Mouse (Mus musculus) lung, embryonic 15.5 days (tissue): ENCODE measurements around the gene Msi2. TPM values are rescaled to one million over a fixed set of nuclear protein-coding genes. Genes with fewer than 3 reads are reported as not detected.
A peak's percentile ranks its signal among the peaks of the same experiment; 100 is the strongest.

Experiments used
- ATAC-seq: fragments of 200-750 bp; cut with Nextera tagmentation; 2 replicates; pipeline ENCODE4 v1.8.0; 2017; ENCODE audit warnings: moderate number of reproducible peaks, borderline replicate concordance; ENCODE audit not compliant: low FRiP score, low TSS enrichment; ENCODE audit errors: extremely low read depth
- H3K27ac ChIP-seq: fragments of 300-500 bp; sonication (generic); 2 replicates; pipeline ENCODE4 v1.5.1; 2015; ENCODE audit warnings: moderate library complexity, mild to moderate bottlenecking, inconsistent platforms
- H3K27me3 ChIP-seq: fragments of 300-500 bp; sonication (generic); 2 replicates; pipeline ENCODE4 v1.6.1; 2015; ENCODE audit warnings: inconsistent platforms
- H3K36me3 ChIP-seq: fragments of 300-500 bp; sonication (generic); 2 replicates; pipeline ENCODE4 v1.6.1; 2015; ENCODE audit warnings: inconsistent platforms
- H3K4me1 ChIP-seq: fragments of 300-500 bp; sonication (generic); 2 replicates; pipeline ENCODE4 v1.6.1; 2015; ENCODE audit warnings: inconsistent platforms
- H3K4me2 ChIP-seq: fragments of 300-500 bp; sonication (generic); 2 replicates; pipeline ENCODE4 v1.6.1; 2015; ENCODE audit warnings: inconsistent platforms, mild to moderate bottlenecking, moderate library complexity
- H3K4me3 ChIP-seq: fragments of 300-500 bp; sonication (generic); 2 replicates; pipeline ENCODE4 v1.5.1; 2015; ENCODE audit warnings: mild to moderate bottlenecking, inconsistent platforms
- H3K9ac ChIP-seq: fragments of 300-500 bp; sonication (generic); 2 replicates; pipeline ENCODE4 v1.6.1; 2015; ENCODE audit warnings: inconsistent platforms
- H3K9me3 ChIP-seq: fragments of 300-500 bp; sonication (generic); 2 replicates; pipeline ENCODE4 v1.6.1; 2016; ENCODE audit warnings: inconsistent platforms
- WGBS: fragments of 180-500 bp; shearing (Covaris S2); methylation state at CpG from one replicate; pipeline ENCODE4 v1.1.7; 2015; 5-methylcytosine and 5-hydroxymethylcytosine counted together
- polyA plus RNA-seq: library from polyadenylated mRNA; unstranded; fragments of >200 nt; fragmentation: Nextera tagmentation; extraction: Ambion mirVana; gene quantifications from 2 replicates; pipeline ENCODE4 v1.2.1, GENCODE M21; 2015

Msi2 gene
- polyA plus RNA-seq, 1 experiment from 2014 or later: 13.8 TPM

DNA sequence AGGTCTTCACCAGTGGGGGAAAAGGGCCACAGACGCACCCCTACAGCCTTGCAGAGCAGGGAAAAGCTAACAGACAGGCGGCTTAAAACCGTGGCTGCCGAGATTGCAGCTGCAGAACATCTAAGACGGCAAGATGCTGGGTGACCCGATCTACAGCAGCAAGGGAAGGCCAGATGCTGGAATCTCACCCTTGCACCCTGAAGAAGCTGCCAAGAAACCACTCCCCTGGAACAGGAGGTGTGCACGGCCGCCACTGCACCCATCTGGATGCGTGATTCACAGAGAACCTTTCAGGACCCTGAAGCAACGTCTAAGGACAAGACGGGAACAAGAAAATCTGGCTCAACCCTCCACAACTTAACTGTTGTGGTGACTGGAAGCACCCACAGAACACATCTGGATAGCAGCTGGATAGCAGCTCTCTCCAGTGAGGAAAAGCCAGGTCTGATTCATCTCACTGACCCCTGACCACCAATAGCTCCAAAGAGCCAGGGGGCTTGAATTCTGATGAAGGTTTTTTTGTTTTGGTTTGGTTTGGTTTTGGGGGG lies 11.0 kb downstream of the Msi2 start:
- Histone ChIP-seq H3K4me3 (no peak overlapping the region), H3K4me1 (peaks cover 17% of the 10 kb centered on the region), H3K9ac (no peak overlapping the region), H3K27ac (no peak overlapping the region), H3K9me3 (no peaks in the 10 kb centered on the region), H3K27me3 (no peaks in the 10 kb centered on the region), H3K36me3 (peaks cover 33% of the 10 kb centered on the region), H3K4me2 (no peak overlapping the region)
- WGBS: 63% methylated on average over 11 of the region's 11 CpGs
- no peak for ATAC-seq

DNA sequence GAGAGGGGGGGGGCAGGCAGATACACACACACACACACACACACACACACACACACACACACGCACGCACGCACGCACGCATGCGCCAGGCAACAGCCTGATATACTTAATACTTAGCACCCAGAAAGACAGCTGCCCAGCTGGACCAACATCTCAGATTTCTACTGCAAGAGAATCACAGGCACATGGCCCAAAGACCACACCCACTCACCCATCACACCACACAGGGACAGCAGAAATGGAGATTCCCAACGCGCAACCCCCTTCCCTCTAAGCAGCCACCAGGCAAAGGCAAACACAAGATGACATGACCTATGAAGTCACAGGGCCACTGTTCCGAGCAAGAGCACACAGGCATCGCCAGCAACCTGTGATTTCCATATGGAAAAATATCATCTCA lies 13.6 kb downstream of the Msi2 start:
- Histone ChIP-seq H3K4me2 (no peak overlapping the region), H3K27ac (no peak overlapping the region), H3K4me3 (no peak overlapping the region), H3K36me3 (peaks cover 29% of the 10 kb centered on the region), H3K9ac (no peak overlapping the region), H3K9me3 (no peaks in the 10 kb centered on the region), H3K27me3 (no peaks in the 10 kb centered on the region), H3K4me1 (peaks cover 31% of the 10 kb centered on the region)
- WGBS: 70% methylated on average over 10 of the region's 10 CpGs
- no peak for ATAC-seq

DNA sequence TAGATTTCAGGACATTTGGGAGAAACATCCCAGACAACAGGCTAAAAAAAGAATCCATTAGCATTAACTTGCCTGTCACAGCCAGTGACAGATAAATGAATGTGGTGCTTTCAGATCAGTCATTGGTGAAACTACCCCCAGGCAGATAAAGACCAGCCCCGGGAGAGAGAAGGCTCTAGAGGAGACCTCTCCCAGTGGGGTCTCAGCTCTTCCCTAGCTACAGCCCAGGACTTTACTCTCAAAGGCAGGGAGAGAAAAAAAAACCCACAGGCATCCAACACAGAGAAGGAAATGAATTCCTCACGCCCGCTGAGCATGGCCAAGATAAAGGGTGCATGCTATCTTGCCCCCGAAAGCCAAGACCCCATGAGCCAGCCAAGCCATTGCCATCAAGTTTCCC lies 15.1 kb downstream of the Msi2 start:
- 47% methylated on average over 4 of the region's 4 CpGs for WGBS
- Histone ChIP-seq H3K4me3 (no peak overlapping the region), H3K27ac (no peak overlapping the region), H3K4me2 (no peak overlapping the region), H3K9ac (no peak overlapping the region), H3K36me3 (peaks cover 33% of the 10 kb centered on the region), H3K4me1 (peaks cover 31% of the 10 kb centered on the region), H3K9me3 (no peaks in the 10 kb centered on the region), H3K27me3 (no peaks in the 10 kb centered on the region)
- no peak for ATAC-seq

DNA sequence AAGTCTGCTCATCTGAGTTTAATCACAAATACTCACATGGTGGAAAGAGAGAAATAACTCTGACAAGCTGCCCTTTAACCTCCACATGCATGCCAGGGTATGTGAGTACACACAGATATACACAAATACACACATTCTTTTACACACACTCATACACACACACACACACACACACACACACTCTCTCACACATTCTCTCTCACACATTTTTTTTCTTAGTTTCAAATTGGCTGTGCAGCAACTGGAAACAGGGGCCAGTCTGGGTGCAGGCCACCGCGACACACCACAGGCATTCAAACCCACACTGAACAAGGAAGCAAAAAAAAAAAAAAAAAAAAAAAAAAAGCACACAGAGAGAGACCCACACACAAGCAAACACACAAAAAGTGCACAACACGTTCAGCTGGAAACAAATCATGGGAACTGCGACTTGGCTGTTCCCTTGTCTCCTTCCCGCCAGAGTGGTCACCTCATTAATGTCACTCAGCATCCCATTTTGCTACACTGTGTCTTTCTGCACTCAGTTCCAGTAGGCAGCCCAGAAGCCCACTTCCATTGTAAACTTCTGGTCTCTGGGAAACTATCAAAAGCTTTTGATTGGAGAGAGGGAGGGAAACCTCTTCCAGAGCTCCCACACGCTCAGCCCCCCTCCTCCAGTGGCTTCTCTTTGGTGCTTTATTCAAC lies 16.2 kb downstream of the Msi2 start:
- ATAC-seq: peak; percentile 72; the same call in 1 of the 2 replicates
- Histone ChIP-seq H3K9ac (no peak overlapping the region), H3K27ac (0 out of 2 replicates have a peak overlapping the region, but pooled peaks have one; percentile 44), H3K36me3 (peaks cover 33% of the 10 kb centered on the region), H3K9me3 (no peaks in the 10 kb centered on the region), H3K27me3 (no peaks in the 10 kb centered on the region), H3K4me2 (no peak overlapping the region), H3K4me3 (no peak overlapping the region), H3K4me1 (peaks cover 34% of the 10 kb centered on the region)
- 53% methylated on average over 6 of the region's 6 CpGs for WGBS

DNA sequence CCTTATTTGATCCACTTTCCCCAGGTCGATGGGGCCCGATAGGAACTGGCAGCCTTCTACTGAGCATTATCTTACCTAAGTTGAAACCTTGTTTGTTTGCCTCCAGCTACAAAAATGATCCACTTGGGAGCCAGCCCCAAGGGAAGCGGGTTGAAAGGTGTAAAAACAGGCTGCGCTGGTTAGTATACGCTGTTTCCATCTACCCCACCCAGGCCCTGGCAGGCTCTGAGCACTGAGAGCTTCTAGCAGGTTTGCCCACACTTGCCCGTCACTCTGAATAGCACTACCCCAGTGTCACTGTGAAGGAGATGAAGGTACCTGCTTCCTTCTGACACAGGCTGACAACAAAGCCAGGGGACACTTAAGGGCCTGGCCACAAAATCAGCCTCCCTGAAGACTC lies 17.3 kb downstream of the Msi2 start:
- no peak for ATAC-seq
- Histone ChIP-seq H3K27me3 (no peaks in the 10 kb centered on the region), H3K36me3 (peaks cover 25% of the 10 kb centered on the region), H3K4me1 (peaks cover 34% of the 10 kb centered on the region), H3K4me3 (no peak overlapping the region), H3K4me2 (no peak overlapping the region), H3K27ac (no peak overlapping the region), H3K9me3 (no peaks in the 10 kb centered on the region), H3K9ac (no peak overlapping the region)
- WGBS: 88% methylated on average over 6 of the region's 6 CpGs

DNA sequence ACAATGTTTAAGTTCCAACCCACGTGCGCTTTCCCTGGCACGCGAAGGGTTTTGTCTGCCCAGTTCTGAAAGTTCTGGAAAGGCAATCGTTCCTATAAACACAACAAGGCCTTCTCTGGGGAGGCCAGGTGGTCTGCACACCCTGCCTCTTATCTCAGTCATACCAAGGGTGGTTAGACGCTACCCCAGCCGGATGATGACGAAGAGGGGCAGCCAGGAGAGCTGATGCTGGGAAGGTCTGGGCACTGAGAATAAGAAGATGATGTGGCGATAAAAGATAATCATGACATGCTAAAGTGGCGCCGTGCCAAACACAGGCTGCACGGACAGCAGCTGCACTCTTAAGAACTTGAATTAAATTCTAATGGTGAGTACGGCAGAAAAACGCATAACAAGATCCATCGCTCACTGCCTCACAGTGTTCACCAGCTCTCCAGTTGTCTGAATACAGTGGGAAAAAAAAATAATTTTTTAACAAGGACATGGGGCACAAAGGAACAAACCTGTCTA lies 18.1 kb downstream of the Msi2 start:
- no peak overlapping the region for H3K4me3 ChIP-seq
- no peak overlapping the region for H3K27ac ChIP-seq
- no peak for ATAC-seq
- peaks cover 37% of the 10 kb centered on the region for H3K4me1 ChIP-seq
- H3K9ac ChIP-seq: no peak overlapping the region
- no peaks in the 10 kb centered on the region for H3K27me3 ChIP-seq
- H3K9me3 ChIP-seq: no peaks in the 10 kb centered on the region
- no peak overlapping the region for H3K4me2 ChIP-seq
- peaks cover 23% of the 10 kb centered on the region for H3K36me3 ChIP-seq
- 70% methylated on average over 15 of the region's 15 CpGs for WGBS

DNA sequence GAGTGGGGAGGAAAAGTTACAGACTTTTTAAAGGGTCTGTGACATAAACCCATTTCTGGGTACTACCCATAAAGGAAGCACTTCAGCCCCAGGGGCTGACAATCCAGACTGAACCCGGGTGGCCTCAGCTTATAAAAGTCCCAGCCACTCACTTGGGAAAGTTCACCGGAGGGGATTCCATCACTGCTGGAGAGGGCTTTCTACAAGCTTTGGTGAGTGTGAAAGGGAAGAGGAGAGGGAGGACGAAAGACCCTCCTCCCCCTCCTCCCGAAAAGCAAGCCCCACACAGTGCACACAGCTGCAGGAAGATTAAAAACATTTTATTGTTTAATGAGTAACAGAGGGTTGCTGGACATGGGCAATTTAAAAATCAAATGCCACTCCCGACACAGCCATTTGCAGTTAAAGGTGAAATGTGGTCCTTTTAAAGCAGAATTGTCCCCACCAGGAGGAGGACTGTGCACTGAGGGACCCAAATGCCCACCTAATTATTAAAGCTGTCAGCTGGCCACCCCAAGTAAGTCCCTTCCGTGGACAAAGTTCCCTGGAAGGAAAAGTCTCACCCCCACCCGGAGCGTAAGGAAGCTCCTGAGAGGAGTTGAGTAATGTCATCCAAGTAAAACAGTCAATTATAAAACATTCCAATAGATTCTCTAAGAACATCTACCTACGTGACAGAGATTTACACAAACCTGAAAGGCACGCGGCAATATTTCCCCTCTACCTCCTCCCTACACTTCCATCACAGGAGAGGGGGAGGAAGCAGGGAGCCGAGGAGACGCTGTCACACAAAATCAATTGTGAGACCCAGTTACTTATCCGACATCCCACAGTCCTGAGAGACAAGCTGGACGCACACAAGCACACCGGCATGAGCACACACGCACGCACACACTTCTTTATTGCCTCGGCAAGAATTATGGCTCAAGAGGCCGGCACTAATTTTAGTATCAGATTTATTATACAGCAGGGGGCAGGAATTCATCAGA lies 24.1 kb downstream of the Msi2 start:
- Histone ChIP-seq H3K4me2 (no peak overlapping the region; the same call in 1 of the 2 replicates), H3K9me3 (no peaks in the 10 kb centered on the region)
- no peak for ATAC-seq

DNA sequence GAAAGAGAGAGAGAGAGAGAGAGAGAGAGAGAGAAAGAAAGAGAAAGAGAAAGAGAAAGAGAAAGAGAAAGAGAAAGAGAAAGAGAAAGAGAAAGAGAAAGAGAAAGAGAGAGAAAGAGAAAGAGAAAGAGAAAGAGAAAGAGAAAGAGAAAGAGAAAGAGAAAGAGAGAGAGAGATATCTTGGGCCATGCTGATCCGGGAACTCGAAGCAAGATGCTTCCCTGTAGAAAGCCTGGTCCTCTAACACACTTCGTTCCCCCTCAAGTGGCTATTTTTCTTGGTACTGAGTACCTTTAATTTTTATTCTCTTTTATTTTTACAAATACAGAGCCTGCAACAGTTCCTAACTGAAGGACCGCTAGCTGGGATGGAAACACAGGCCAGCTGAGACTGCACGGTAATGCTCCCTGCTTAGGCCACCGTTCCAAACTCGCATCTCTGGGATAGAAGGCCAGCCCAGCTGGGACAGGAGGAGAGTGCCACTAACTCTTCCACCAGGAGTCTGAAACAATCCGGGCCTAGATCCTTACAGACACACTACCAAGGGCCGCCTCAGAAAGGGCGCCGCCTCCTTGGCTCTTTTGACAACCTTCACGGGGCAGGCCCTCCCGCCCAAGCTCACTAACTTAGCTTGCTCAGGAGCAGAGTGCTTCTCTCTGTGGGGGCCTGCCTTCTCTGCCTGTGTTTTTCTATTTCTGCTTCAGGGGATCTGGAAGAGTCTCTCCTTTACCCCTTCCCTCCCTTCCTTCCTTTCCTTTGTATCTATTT lies 25.1 kb downstream of the Msi2 start:
- no peak for ATAC-seq
- Histone ChIP-seq H3K4me1 (peaks cover 66% of the 10 kb centered on the region), H3K27ac (peak overlapping the region; percentile 41; the same call in 1 of the 2 replicates), H3K4me2 (no peak overlapping the region), H3K9me3 (no peaks in the 10 kb centered on the region), H3K27me3 (no peaks in the 10 kb centered on the region), H3K4me3 (no peak overlapping the region), H3K9ac (no peak overlapping the region), H3K36me3 (no peaks in the 10 kb centered on the region)
- WGBS: 45% methylated on average over 13 of the region's 13 CpGs

More for the DNA sequence above, 24.1 kb downstream of the Msi2 start:
- H3K36me3 ChIP-seq: no peaks in the 10 kb centered on the region
- peaks cover 61% of the 10 kb centered on the region for H3K4me1 ChIP-seq
- H3K27me3 ChIP-seq: no peaks in the 10 kb centered on the region
- 35% methylated on average over 20 of the region's 20 CpGs for WGBS
- H3K4me3 ChIP-seq: no peak overlapping the region
- H3K9ac ChIP-seq: no peak overlapping the region
- 0 out of 2 replicates have a peak overlapping the region, but pooled peaks have one; percentile 9 for H3K27ac ChIP-seq

DNA sequence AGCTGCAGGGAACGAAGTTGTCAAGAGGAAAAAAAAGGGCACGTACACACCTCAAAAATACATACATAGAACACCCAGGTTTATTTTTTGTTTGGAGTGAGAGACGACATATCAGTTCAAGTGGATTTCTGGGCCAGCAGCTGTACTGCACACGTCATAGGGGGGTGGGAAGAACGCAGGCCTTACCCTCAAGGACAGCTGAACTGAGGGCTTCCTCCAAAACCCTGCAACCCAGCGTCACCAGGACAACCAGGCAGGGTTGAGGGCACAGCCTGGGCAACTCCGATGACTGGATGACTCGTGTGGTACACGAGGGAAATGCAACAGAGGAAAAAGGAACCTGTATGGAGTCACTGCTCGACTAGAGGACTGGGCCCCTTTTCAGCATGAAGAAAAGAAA lies 25.9 kb downstream of the Msi2 start:
- WGBS: 15% methylated on average over 10 of the region's 10 CpGs
- no peak overlapping the region for H3K4me2 ChIP-seq
- no peak overlapping the region for H3K4me3 ChIP-seq
- H3K27ac ChIP-seq: no peak overlapping the region
- H3K9ac ChIP-seq: no peak overlapping the region
- H3K9me3 ChIP-seq: no peaks in the 10 kb centered on the region
- no peaks in the 10 kb centered on the region for H3K36me3 ChIP-seq
- H3K4me1 ChIP-seq: peaks cover 72% of the 10 kb centered on the region
- ATAC-seq: no peak; the same call in 1 of the 2 replicates
- H3K27me3 ChIP-seq: no peaks in the 10 kb centered on the region

DNA sequence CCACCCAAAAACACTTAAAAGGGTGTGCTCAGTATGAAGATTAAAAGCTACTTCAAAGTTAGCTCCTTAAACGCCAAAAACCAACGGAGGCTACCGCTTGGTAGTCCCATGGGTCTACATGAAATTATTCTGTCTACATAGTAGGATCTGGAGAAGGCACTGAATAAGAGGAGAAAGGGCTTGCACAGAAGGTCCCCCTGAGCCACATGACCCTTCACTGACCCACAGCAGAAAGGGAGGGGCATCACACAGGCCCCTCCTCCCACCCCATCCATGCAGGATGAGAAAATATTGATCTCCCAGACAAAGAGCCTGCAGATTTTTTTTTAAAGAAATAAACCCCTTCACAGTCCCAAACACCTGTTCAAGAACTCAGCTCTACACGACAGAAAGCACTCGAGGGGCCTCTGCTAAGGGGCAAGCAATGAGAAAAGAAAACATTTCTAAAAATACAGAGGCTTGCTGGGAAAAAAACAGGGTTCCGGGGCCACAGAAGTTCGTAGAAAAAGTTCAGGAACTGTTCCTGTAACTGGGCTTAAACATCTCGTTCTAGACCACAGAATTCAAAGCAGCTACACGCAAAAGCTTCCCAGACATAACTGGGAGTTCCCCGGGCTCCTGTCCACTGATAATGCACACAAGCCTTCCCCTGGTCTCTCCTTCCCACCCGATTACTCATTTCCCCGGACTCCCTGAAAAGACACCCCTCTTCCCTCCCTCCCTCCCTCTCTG lies 27.6 kb downstream of the Msi2 start:
- Histone ChIP-seq H3K27ac (peak overlapping the region; percentile 62), H3K4me1 (peaks cover 82% of the 10 kb centered on the region), H3K9ac (no peak overlapping the region), H3K4me3 (no peak overlapping the region), H3K27me3 (no peaks in the 10 kb centered on the region), H3K4me2 (no peak overlapping the region), H3K36me3 (no peaks in the 10 kb centered on the region), H3K9me3 (no peaks in the 10 kb centered on the region)
- WGBS: 16% methylated on average over 12 of the region's 12 CpGs
- ATAC-seq: no peak
